8 mouse cellular contexts compared by ENCODE assay signal in the genomic region with DNA sequence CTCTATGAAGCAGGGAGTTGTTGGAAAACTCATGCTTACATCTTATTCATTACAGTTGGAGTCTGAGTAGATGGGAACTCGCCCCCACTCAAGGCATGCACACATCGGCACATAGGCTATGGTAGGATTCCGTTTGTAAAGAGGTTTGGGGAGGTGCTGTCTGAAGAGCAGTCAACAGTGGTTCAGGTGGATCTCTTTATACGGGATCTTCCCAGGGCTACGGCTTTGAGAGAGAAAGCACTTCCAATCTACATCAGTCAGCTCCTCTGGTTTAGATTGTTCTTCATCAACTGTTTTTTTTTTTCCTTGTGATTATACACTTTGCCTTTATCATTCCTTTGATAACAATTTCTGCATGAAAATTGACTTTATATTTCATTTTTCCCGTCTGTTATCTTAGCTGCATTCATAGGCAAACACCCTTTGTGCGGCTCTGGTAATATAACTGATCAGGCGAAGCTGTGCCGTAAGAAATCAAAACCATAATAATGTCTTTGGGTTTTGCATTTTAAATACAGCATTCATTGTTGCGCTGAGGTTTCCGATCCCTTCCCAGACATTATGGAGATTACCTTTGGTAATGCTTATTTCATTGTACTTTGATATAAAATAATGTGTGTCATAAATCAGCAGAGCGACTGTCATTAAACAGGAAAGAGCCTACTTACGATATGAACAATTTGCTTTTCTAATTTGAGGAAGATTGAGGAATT.
"Had no signal": no experiment of that assay in that cellular context is flagged by ENCODE, and none has a peak within 500 bp of the region (broad histone marks: within the 10 kb centered on the region; RNA-seq: fewer than 3 reads in every experiment).

No protein-coding gene starts in this region.

- H3K4me3 ChIP-seq: limb, embryonic 13.5 days had no signal

- H3K27ac ChIP-seq: limb, embryonic 13.5 days; liver, embryonic 14.5 days had no signal

- H3K9me3 ChIP-seq: limb, embryonic 13.5 days had no signal

- H3K36me3 ChIP-seq: limb, embryonic 13.5 days had no signal

- DNase-seq: kidney, adult 8-10 months; kidney, postnatal 25 days; lung, adult 18-20 months; thymus, adult 18-20 months; thymus, postnatal 14 days had no signal

- H3K4me2 ChIP-seq: limb, embryonic 13.5 days had no signal

- ATAC-seq: intestine, embryonic 16.5 days had no signal

- H3K9ac ChIP-seq: limb, embryonic 13.5 days; liver, embryonic 14.5 days had no signal
